In the genomic region with DNA sequence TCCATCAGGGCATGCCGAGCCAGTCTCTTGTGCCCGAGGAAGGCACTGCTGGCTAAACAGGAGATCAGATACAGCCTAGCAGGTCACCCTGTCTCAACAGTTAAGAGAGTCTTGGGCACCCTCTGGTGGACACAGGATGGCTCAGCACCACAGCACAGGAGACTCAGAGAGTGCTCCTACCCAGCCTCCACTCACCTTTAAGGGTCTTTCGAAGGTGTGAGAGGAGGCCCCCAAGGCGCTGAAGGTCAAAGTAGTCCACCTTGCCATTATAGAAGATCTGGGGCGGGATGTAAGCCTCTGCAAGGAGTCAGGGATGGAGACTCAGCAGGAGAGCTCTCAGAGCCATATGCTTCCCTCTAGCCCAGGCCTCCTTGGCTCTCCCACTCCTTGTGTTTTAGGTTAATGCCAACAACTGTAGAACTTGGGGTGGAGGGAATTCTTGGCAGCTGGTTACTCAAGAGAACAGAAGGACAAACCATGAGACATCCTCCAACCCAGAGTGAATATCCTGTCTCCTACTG, we compare ENCODE assay signal across 8 mouse cellular contexts. TPM values are rescaled to one million over a fixed set of nuclear protein-coding genes. Genes with fewer than 3 reads are reported as not detected.
DNase-seq lines count a peak whose midpoint lies in the region; ATAC-seq lines count a peak whose summit lies in the region.

No protein-coding gene starts in this region.

- WGBS in midbrain, embryonic 10.5 days: 51% methylated on average over 5 of the region's 5 CpGs
- WGBS in midbrain, embryonic 16.5 days: 38% methylated on average over 5 of the region's 5 CpGs

- no peak overlapping the region for H3K4me3 ChIP-seq in midbrain, embryonic 10.5 days
- no peak overlapping the region for H3K4me3 ChIP-seq in midbrain, embryonic 16.5 days (ENCODE audit: low read depth, low read length)

- H3K9ac ChIP-seq in midbrain, embryonic 16.5 days (ENCODE audit: low read depth, low read length): no peak overlapping the region

- H3K27ac ChIP-seq in midbrain, embryonic 10.5 days (replicated peaks): no peak overlapping the region
- no peak overlapping the region for H3K27ac ChIP-seq in midbrain, embryonic 16.5 days (ENCODE audit: low read length)

- H3K4me2 ChIP-seq in midbrain, embryonic 16.5 days (ENCODE audit: low read length): no peak overlapping the region

- DNase-seq in midbrain, embryonic 10.5 days (ENCODE audit: low spot score): peak; percentile 44
- DNase-seq in MN1 (ENCODE audit: low spot score): peak; percentile 82
- peak; percentile 85 to 87 for DNase-seq in cerebellum, postnatal 10 days
- DNase-seq in gastrocnemius, postnatal 36 days: peak; percentile 55 to 56
- peak; percentile 70 to 78 for DNase-seq in layer of hippocampus, postnatal 10 days (ENCODE audit: low spot score in 2 of 2)
- DNase-seq in thymus, postnatal 10 days (ENCODE audit: low spot score in 2 of 2): peak; percentile 37 to 58

- peaks cover 77% of the 10 kb centered on the region for H3K36me3 ChIP-seq in midbrain, embryonic 10.5 days
- peaks cover 22% of the 10 kb centered on the region for H3K36me3 ChIP-seq in midbrain, embryonic 16.5 days (ENCODE audit: control insufficient read depth, insufficient read depth, low read length)

- no peaks in the 10 kb centered on the region for H3K27me3 ChIP-seq in midbrain, embryonic 10.5 days (ENCODE audit: low read depth, poor library complexity, severe bottlenecking)
- no peaks in the 10 kb centered on the region for H3K27me3 ChIP-seq in midbrain, embryonic 16.5 days (ENCODE audit: control insufficient read depth, insufficient read depth, low read depth, low read length)

- no peak for ATAC-seq in midbrain, embryonic 16.5 days
- peak; percentile 76 for ATAC-seq in megakaryocyte-erythroid progenitor cell, adult 5-6 weeks (replicated peaks; ENCODE audit: low FRiP score, low TSS enrichment, poor library complexity, severe bottlenecking)

- no peaks in the 10 kb centered on the region for H3K4me1 ChIP-seq in midbrain, embryonic 10.5 days
- no peaks in the 10 kb centered on the region for H3K4me1 ChIP-seq in midbrain, embryonic 16.5 days (ENCODE audit: control insufficient read depth, insufficient read depth, low read length)

- intact Hi-C loops in gastrocnemius, postnatal 36 days (cut with DNase I): loop anchor here (2.0 kb wide), 1 partner anchor 161 kb away; no protein-coding TSS in a partner anchor

- H3K9me3 ChIP-seq in midbrain, embryonic 10.5 days (replicated peaks): no peaks in the 10 kb centered on the region
- no peaks in the 10 kb centered on the region for H3K9me3 ChIP-seq in midbrain, embryonic 16.5 days (replicated peaks; ENCODE audit: control insufficient read depth, low read length, poor library complexity, severe bottlenecking)

RNA-seq across cellular contexts. Expression of gene Amigo3, which starts 12.6 kb away (rescaled TPM):
- 2.6 and 3.8 TPM in 2 replicates for polyA plus RNA-seq in midbrain, embryonic 10.5 days (2016; fragmentation: Nextera tagmentation; extraction: Ambion mirVana)
- polyA plus RNA-seq in midbrain, embryonic 16.5 days (2015; fragmentation: Nextera tagmentation; extraction: Ambion mirVana): 2.6 and 2.8 TPM in 2 replicates
- total RNA-seq in gastrocnemius, postnatal 36 days (2021): 1 to 10 TPM; 1.5 to 2.6 TPM
- 1 to 10 TPM; 2.0 to 2.1 TPM for total RNA-seq in layer of hippocampus, postnatal 10 days (2021)
- 0.92 TPM in 1 of 2 replicates, not detected in the other for total RNA-seq in megakaryocyte-erythroid progenitor cell, adult 5-6 weeks (2014; fragmentation: Nextera tagmentation)
- total RNA-seq in megakaryocyte-erythroid progenitor cell, adult 5-6 weeks (2017): 1.1 and 3.1 TPM in 2 replicates

RNA-seq across cellular contexts. Expression of gene Mst1, which starts 14.7 kb away (rescaled TPM):
- polyA plus RNA-seq in midbrain, embryonic 10.5 days (2016; fragmentation: Nextera tagmentation; extraction: Ambion mirVana): 0.78 and 0.87 TPM in 2 replicates
- 0.09 TPM in 1 of 2 replicates, not detected in the other for polyA plus RNA-seq in midbrain, embryonic 16.5 days (2015; fragmentation: Nextera tagmentation; extraction: Ambion mirVana)
- total RNA-seq in gastrocnemius, postnatal 36 days (2021): not detected
- not detected for total RNA-seq in layer of hippocampus, postnatal 10 days (2021)
- not detected in 2 replicates for total RNA-seq in megakaryocyte-erythroid progenitor cell, adult 5-6 weeks (2014; fragmentation: Nextera tagmentation)
- 0.30 TPM in 1 of 2 replicates, not detected in the other for total RNA-seq in megakaryocyte-erythroid progenitor cell, adult 5-6 weeks (2017)

RNA-seq across cellular contexts. Expression of gene Gmppb, which starts 16.5 kb away (rescaled TPM):
- polyA plus RNA-seq in midbrain, embryonic 10.5 days (2016; fragmentation: Nextera tagmentation; extraction: Ambion mirVana): 26.0 and 26.2 TPM in 2 replicates
- 19.8 and 22.8 TPM in 2 replicates for polyA plus RNA-seq in midbrain, embryonic 16.5 days (2015; fragmentation: Nextera tagmentation; extraction: Ambion mirVana)
- total RNA-seq in gastrocnemius, postnatal 36 days (2021): 1 to 10 TPM; 3.3 to 3.8 TPM
- total RNA-seq in layer of hippocampus, postnatal 10 days (2021): 10 to 100 TPM; 16.0 to 18.3 TPM
- 7.8 and 15.0 TPM in 2 replicates for total RNA-seq in megakaryocyte-erythroid progenitor cell, adult 5-6 weeks (2014; fragmentation: Nextera tagmentation)
- 10.7 and 19.2 TPM in 2 replicates for total RNA-seq in megakaryocyte-erythroid progenitor cell, adult 5-6 weeks (2017)

RNA-seq across cellular contexts. Expression of gene Rnf123, which starts 17.6 kb away (rescaled TPM):
- polyA plus RNA-seq in midbrain, embryonic 10.5 days (2016; fragmentation: Nextera tagmentation; extraction: Ambion mirVana): 32.2 and 39.6 TPM in 2 replicates
- 53.4 and 53.9 TPM in 2 replicates for polyA plus RNA-seq in midbrain, embryonic 16.5 days (2015; fragmentation: Nextera tagmentation; extraction: Ambion mirVana)
- 100 to 1,000 TPM; 141 to 153 TPM for total RNA-seq in gastrocnemius, postnatal 36 days (2021)
- 10 to 100 TPM; 82.4 to 90.0 TPM for total RNA-seq in layer of hippocampus, postnatal 10 days (2021)
- 140 and 141 TPM in 2 replicates for total RNA-seq in megakaryocyte-erythroid progenitor cell, adult 5-6 weeks (2014; fragmentation: Nextera tagmentation)
- 41.2 and 65.5 TPM in 2 replicates for total RNA-seq in megakaryocyte-erythroid progenitor cell, adult 5-6 weeks (2017)

RNA-seq across cellular contexts. Expression of gene Apeh, which starts 28.9 kb away (rescaled TPM):
- polyA plus RNA-seq in midbrain, embryonic 10.5 days (2016; fragmentation: Nextera tagmentation; extraction: Ambion mirVana): 71.2 and 80.2 TPM in 2 replicates
- 46.0 and 50.8 TPM in 2 replicates for polyA plus RNA-seq in midbrain, embryonic 16.5 days (2015; fragmentation: Nextera tagmentation; extraction: Ambion mirVana)
- total RNA-seq in gastrocnemius, postnatal 36 days (2021): 10 to 100 TPM; 26.0 to 31.0 TPM
- 10 to 100 TPM; 41.0 to 46.7 TPM for total RNA-seq in layer of hippocampus, postnatal 10 days (2021)
- total RNA-seq in megakaryocyte-erythroid progenitor cell, adult 5-6 weeks (2014; fragmentation: Nextera tagmentation): 162 and 202 TPM in 2 replicates
- 119 and 214 TPM in 2 replicates for total RNA-seq in megakaryocyte-erythroid progenitor cell, adult 5-6 weeks (2017)
